Mouse (Mus musculus): ENCODE measurements around the gene Zfp773. TPM values are rescaled to one million over a fixed set of nuclear protein-coding genes. Genes with fewer than 3 reads are reported as not detected.
"Not testable (repeated sequence)": the region's sequence is repeated elsewhere in the genome, so short reads cannot be mapped to it uniquely, and the experiment has no call there.

Gene Zfp773
- total and polyA plus RNA-seq, 2 experiments = 0.04 to 0.18 TPM

DNA sequence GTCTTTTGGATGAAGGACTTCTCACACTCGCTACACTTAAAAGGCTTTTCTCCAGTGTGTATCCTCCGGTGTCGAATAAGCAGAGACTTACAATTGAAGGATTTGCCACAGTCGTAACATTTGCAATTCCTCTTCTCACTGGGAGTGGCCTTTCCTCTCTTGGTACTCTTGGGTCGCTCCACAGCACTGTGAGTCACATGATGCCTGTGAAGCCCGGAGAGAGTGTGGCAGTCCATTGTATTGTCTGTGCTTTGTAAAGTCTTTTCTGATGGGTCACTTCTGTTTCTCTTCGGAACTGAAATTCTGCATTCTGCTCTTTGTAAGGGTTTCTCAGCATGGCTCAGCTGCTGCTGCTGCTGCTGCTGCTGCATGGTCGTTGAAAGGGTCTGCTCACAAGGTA, 3.8 kb downstream of the Zfp773 start:
- WGBS = 70% methylated on average over 8 of the region's 8 CpGs

DNA sequence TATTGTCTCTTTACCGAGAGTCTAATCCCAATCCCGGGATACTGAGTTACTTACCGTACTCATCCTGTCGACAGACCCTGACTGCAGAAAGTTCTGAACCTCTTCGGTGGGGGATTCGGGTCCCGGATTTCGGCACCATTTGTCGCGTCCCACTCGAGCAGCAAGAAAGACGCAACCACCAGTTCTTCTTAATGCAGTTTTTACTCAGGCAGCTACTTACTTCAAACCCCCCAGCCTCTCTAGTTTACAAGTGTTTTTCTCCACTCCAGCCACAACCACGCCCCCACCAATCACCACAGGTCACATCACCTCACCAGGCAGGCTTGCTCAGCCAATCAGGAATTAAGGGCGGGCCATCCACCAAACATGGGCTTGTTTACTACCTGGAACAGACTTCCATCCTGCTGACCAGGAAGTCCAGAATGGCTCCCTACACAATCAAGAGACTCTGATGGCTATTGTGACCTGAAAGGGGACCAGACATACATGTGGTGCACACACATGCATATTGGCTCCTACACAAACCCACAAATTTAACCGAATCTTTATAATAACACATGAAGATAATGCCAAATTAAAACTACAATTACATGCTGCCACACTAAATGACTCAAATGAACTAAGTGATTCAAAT, 5.9 kb downstream of the Zfp773 start:
- H3K9ac ChIP-seq (ENCODE audit: low read depth, low read length); DNase-seq (ENCODE audit: extremely low read depth, low read depth, low spot score); H3K27me3 ChIP-seq (ENCODE audit: control insufficient read depth, insufficient read depth, low read length); H3K4me1 ChIP-seq (ENCODE audit: control insufficient read depth, insufficient read depth, low read length); H3K27ac ChIP-seq (replicated peaks; ENCODE audit: insufficient read depth, low read depth, low read length); H3K4me3 ChIP-seq (ENCODE audit: insufficient read depth, low read depth, low read length); H3K36me3 ChIP-seq (ENCODE audit: control insufficient read depth, insufficient read depth, low read length); H3K79me2 ChIP-seq (ENCODE audit: control insufficient read depth, insufficient read depth, low read length): not testable (repeated sequence)
- 93% methylated on average over 15 of the region's 15 CpGs for WGBS

More for the DNA sequence above, 3.8 kb downstream of the Zfp773 start:
- no peaks in the 10 kb centered on the region for H3K36me3 ChIP-seq (ENCODE audit: control insufficient read depth, insufficient read depth, low read length)
- H3K9ac ChIP-seq (ENCODE audit: low read depth, low read length) = no peak overlapping the region
- H3K4me3 ChIP-seq (ENCODE audit: insufficient read depth, low read depth, low read length) = no peak overlapping the region
- TF ChIP-seq POLR2A (IDR thresholded peaks at IDR 0.05; ENCODE audit: extremely low read depth, insufficient read depth, low read length) (no peak), CTCF (IDR thresholded peaks at IDR 0.05; ENCODE audit: low read depth, low read length) (no peak)
- H3K4me1 ChIP-seq (ENCODE audit: control insufficient read depth, insufficient read depth, low read length) = no peaks in the 10 kb centered on the region
- H3K79me2 ChIP-seq (ENCODE audit: control insufficient read depth, insufficient read depth, low read length) = no peaks in the 10 kb centered on the region
- H3K27ac ChIP-seq (replicated peaks; ENCODE audit: insufficient read depth, low read depth, low read length) = no peak overlapping the region
- no peaks in the 10 kb centered on the region for H3K27me3 ChIP-seq (ENCODE audit: control insufficient read depth, insufficient read depth, low read length)
- DNase-seq (ENCODE audit: extremely low read depth, low read depth, low spot score) = no peak

DNA sequence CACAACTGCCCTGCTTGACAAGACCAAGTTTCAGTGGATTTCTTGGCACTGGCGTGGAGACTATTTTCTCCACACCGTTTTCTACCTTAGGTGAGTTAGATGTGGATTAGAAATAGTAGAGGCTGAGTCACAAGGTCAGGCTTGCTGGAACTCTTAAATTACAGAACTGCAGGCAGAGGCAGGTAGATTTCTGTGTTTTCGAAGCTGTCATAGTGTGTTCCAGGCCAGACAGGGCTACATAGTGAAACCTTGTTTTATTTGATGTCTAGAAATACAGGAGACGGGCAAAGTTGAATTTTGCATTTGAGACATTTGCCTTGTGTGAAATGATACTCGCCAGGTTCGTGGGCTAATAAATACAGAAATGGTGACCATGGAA, 15.0 kb downstream of the Zfp773 start:
- no peak for TF ChIP-seq POLR2A (IDR thresholded peaks at IDR 0.05; ENCODE audit: extremely low read depth, insufficient read depth, low read length)
- TF ChIP-seq CTCF (IDR thresholded peaks at IDR 0.05; ENCODE audit: low read depth, low read length) = no peak
- WGBS = 52% methylated on average over 6 of the region's 6 CpGs

DNA sequence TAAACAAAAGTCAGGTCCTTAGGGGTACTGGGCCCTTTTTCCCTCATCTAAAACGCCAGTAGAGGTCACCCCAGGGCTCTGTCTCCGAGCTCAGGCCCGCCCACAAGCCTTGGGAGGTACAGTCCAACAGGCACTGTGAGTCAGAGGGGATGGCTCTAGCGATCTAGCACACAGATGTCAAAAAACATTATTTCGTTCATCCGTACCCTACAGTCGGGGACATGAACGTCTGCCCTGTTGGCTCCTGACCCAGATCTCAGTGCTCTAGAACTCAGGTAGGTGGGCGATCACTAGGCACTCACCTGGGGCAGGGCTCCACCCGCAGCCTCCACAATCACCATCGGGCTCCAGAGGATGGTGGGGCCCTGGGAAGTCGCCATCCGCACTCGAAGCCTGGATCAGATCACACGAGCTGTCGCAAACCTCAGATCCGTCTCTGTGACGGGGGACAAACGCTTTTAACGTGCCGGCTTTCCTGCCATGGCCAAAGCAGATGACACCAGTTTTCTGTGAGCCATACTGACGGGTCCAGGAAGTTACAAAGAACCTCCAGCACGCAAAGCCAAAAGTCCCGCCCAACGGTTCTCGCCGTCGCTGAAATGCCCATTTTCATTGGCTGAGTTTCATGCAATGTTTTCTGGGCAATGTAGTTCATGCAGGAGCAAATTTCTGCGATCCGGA, 15.5 kb downstream of the Zfp773 start, which contains the start of gene Zfp954:
TSS of gene Zfp954 (minus strand) at position 568 of the 681 bp plus-strand sequence.
- Histone ChIP-seq H3K36me3 (ENCODE audit: control insufficient read depth, insufficient read depth, low read length) (peaks cover 12% of the 10 kb centered on the region; the same call in 1 of the 2 replicates), H3K27me3 (ENCODE audit: control insufficient read depth, insufficient read depth, low read length) (no peaks in the 10 kb centered on the region), H3K79me2 (ENCODE audit: control insufficient read depth, insufficient read depth, low read length) (no peaks in the 10 kb centered on the region), H3K9ac (ENCODE audit: low read depth, low read length) (peak within 1 kb of the TSS; percentile 39), H3K4me3 (ENCODE audit: insufficient read depth, low read depth, low read length) (peak within 1 kb of the TSS; percentile 58), H3K4me1 (ENCODE audit: control insufficient read depth, insufficient read depth, low read length) (no peaks in the 10 kb centered on the region), H3K27ac (replicated peaks; ENCODE audit: insufficient read depth, low read depth, low read length) (0 out of 2 replicates have a peak within 1 kb of the TSS, but pooled peaks have one; percentile 22)
- WGBS = under 1% methylated on average over 30 of the region's 30 CpGs
- peak; percentile 92 for DNase-seq (ENCODE audit: extremely low read depth, low read depth, low spot score)
- TF ChIP-seq POLR2A (IDR thresholded peaks at IDR 0.05; ENCODE audit: extremely low read depth, insufficient read depth, low read length) (no peak; the same call in 1 of the 2 replicates), CTCF (IDR thresholded peaks at IDR 0.05; ENCODE audit: low read depth, low read length) (peak; percentile 47)

More for the DNA sequence above, 15.0 kb downstream of the Zfp773 start:
- Histone ChIP-seq H3K36me3 (ENCODE audit: control insufficient read depth, insufficient read depth, low read length) (peaks cover 7% of the 10 kb centered on the region; the same call in 1 of the 2 replicates), H3K4me1 (ENCODE audit: control insufficient read depth, insufficient read depth, low read length) (no peaks in the 10 kb centered on the region), H3K9ac (ENCODE audit: low read depth, low read length) (0 out of 2 replicates have a peak overlapping the region, but pooled peaks have one; percentile 21), H3K27ac (replicated peaks; ENCODE audit: insufficient read depth, low read depth, low read length) (no peak overlapping the region), H3K27me3 (ENCODE audit: control insufficient read depth, insufficient read depth, low read length) (no peaks in the 10 kb centered on the region), H3K79me2 (ENCODE audit: control insufficient read depth, insufficient read depth, low read length) (no peaks in the 10 kb centered on the region), H3K4me3 (ENCODE audit: insufficient read depth, low read depth, low read length) (0 out of 2 replicates have a peak overlapping the region, but pooled peaks have one; percentile 2)
- DNase-seq (ENCODE audit: extremely low read depth, low read depth, low spot score) = no peak

DNA sequence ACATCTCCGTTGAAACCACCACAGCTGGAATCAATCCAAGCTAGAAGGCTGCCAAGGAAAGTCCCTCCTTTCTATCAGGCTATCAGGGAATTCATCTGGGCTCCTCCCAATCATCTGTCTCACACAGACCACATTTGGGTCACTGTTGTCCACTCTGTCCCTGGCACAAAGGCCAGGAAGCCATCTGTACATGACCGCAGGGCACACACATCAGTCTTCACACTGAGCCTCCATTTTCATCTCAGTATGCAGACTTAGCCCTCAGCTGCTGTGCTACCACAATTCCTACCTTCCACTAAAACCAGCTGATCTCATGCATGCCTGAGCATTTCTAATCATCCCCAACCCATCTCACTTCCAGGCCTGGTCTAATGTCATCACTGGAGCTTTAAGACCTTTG, 18.1 kb downstream of the Zfp773 start:
- Histone ChIP-seq H3K4me1 (ENCODE audit: control insufficient read depth, insufficient read depth, low read length) (no peaks in the 10 kb centered on the region), H3K27me3 (ENCODE audit: control insufficient read depth, insufficient read depth, low read length) (no peaks in the 10 kb centered on the region), H3K27ac (replicated peaks; ENCODE audit: insufficient read depth, low read depth, low read length) (no peak overlapping the region), H3K4me3 (ENCODE audit: insufficient read depth, low read depth, low read length) (no peak overlapping the region), H3K9ac (ENCODE audit: low read depth, low read length) (no peak overlapping the region), H3K36me3 (ENCODE audit: control insufficient read depth, insufficient read depth, low read length) (peaks cover 28% of the 10 kb centered on the region), H3K79me2 (ENCODE audit: control insufficient read depth, insufficient read depth, low read length) (no peaks in the 10 kb centered on the region)
- TF ChIP-seq POLR2A (IDR thresholded peaks at IDR 0.05; ENCODE audit: extremely low read depth, insufficient read depth, low read length) = no peak
- TF ChIP-seq CTCF (IDR thresholded peaks at IDR 0.05; ENCODE audit: low read depth, low read length) = no peak
- DNase-seq (ENCODE audit: extremely low read depth, low read depth, low spot score) = no peak
- 76% methylated on average over 2 of the region's 2 CpGs for WGBS

DNA sequence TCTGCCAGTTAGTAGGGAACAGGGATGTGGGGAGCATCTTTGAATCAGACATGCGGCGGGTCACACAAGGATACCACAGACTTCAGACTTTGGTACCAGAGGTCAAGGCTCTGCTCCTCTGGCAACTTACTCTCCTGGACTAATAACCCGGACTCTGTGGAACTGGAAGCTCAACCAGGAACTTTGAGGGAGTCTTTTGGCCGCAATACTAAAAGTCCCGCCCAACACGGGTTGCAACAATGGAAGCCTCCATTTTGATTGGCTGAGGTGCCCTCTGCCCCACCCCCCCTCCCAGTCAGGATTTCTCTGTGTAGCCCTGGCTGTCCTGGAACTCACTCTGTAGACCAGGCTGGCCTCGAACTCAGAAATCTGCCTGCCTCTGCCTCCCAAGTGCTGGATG, 28.1 kb downstream of the Zfp773 start:
- no peak for TF ChIP-seq CTCF (IDR thresholded peaks at IDR 0.05; ENCODE audit: low read depth, low read length)
- no peak for TF ChIP-seq POLR2A (IDR thresholded peaks at IDR 0.05; ENCODE audit: extremely low read depth, insufficient read depth, low read length)

More for the DNA sequence above, 28.1 kb downstream of the Zfp773 start:
- H3K79me2 ChIP-seq (ENCODE audit: control insufficient read depth, insufficient read depth, low read length) = no peaks in the 10 kb centered on the region
- no peak overlapping the region for H3K27ac ChIP-seq (replicated peaks; ENCODE audit: insufficient read depth, low read depth, low read length)
- WGBS = 90% methylated on average over 7 of the region's 7 CpGs
- H3K4me1 ChIP-seq (ENCODE audit: control insufficient read depth, insufficient read depth, low read length) = no peaks in the 10 kb centered on the region
- H3K36me3 ChIP-seq (ENCODE audit: control insufficient read depth, insufficient read depth, low read length) = no peaks in the 10 kb centered on the region
- H3K9ac ChIP-seq (ENCODE audit: low read depth, low read length) = no peak overlapping the region
- H3K27me3 ChIP-seq (ENCODE audit: control insufficient read depth, insufficient read depth, low read length) = no peaks in the 10 kb centered on the region
- H3K4me3 ChIP-seq (ENCODE audit: insufficient read depth, low read depth, low read length) = no peak overlapping the region
- no peak for DNase-seq (ENCODE audit: extremely low read depth, low read depth, low spot score)

Other genes starting within 250 kb of the Zfp773 start
- gene Aurkc, start 141.5 kb downstream of the Zfp773 start, total RNA-seq (2014; rRNA removed) = not detected in 2 replicates
- not detected in 2 replicates for gene Aurkc, start 141.5 kb downstream of the Zfp773 start, polyA plus RNA-seq (2012; rRNA removed)
- gene Zfp954, start 15.3 kb downstream of the Zfp773 start, total RNA-seq (2014; rRNA removed) = 7.7 and 8.9 TPM in 2 replicates
- gene Zfp954, start 15.3 kb downstream of the Zfp773 start, polyA plus RNA-seq (2012; rRNA removed) = 3.5 and 5.1 TPM in 2 replicates
- gene Zfp418, start 34.6 kb upstream of the Zfp773 start, total RNA-seq (2014; rRNA removed) = 0.92 and 1.1 TPM in 2 replicates
- 0.29 and 0.32 TPM in 2 replicates for gene Zfp418, start 34.6 kb upstream of the Zfp773 start, polyA plus RNA-seq (2012; rRNA removed)
- 1.2 and 1.8 TPM in 2 replicates for gene Zfp772, start 73.2 kb upstream of the Zfp773 start, total RNA-seq (2014; rRNA removed)
- gene Zfp772, start 73.2 kb upstream of the Zfp773 start, polyA plus RNA-seq (2012; rRNA removed) = 0.55 TPM in 2 replicates
- gene Vmn2r29, start 110.6 kb upstream of the Zfp773 start, total RNA-seq (2014; rRNA removed) = 1.1 and 1.4 TPM in 2 replicates
- gene Vmn2r29, start 110.6 kb upstream of the Zfp773 start, polyA plus RNA-seq (2012; rRNA removed) = 0.33 TPM in 1 of 2 replicates, not detected in the other
- 1.5 and 3.0 TPM in 2 replicates for gene Gm45844, start 141.5 kb upstream of the Zfp773 start, total RNA-seq (2014; rRNA removed)
- 1.3 TPM in 2 replicates for gene Gm45844, start 141.5 kb upstream of the Zfp773 start, polyA plus RNA-seq (2012; rRNA removed)
- 35.8 and 37.5 TPM in 2 replicates for gene Clcn4, start 164.1 kb upstream of the Zfp773 start, total RNA-seq (2014; rRNA removed)
- gene Clcn4, start 164.1 kb upstream of the Zfp773 start, polyA plus RNA-seq (2012; rRNA removed) = 19.6 and 23.2 TPM in 2 replicates
- not detected in 2 replicates for gene Vmn2r30, start 200.9 kb upstream of the Zfp773 start, total RNA-seq (2014; rRNA removed)
- gene Vmn2r30, start 200.9 kb upstream of the Zfp773 start, polyA plus RNA-seq (2012; rRNA removed) = not detected in 2 replicates
- not detected in 2 replicates for gene Gm45783, start 237.8 kb upstream of the Zfp773 start, total RNA-seq (2014; rRNA removed)
- not detected in 2 replicates for gene Gm45783, start 237.8 kb upstream of the Zfp773 start, polyA plus RNA-seq (2012; rRNA removed)

Data from liver, adult 2 months (tissue).